Mouse (Mus musculus) lung, postnatal 10 days (tissue): ENCODE data around the gene Sik3.

Experiments
- DNase-seq: peaks from one replicate; pipeline ENCODE4 v3.0.0; 2021

Sik3 gene

GRCm38 (mm10) chr9:46016417-46016816 is 3.8 kb downstream of the Sik3 start:
- peak; percentile 47 for DNase-seq

DNA sequence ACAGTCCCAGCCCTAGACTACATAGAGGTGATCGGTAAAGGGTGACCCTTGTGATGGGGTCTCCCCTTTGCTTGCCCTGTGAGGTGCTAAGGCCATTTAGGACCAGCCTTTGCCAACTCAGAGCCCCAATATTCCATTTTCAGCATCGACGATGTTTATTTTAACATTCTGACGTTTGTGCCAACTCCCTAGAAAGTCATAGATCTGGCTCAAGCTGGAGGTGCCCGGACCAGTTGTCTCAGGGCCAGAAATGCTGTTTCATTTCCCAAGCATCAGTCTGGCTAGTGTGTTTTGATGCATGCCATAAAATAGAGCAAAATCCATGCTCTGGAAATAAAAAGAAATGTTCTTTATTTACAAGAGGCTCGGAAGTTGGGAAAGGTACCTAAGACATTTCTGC is 5.7 kb downstream of the Sik3 start:
- no peak for DNase-seq

- DNase-seq = no peak
These were observed 7.4 kb downstream of the Sik3 start for GRCm38 (mm10) chr9:46019975-46020374.

DNA sequence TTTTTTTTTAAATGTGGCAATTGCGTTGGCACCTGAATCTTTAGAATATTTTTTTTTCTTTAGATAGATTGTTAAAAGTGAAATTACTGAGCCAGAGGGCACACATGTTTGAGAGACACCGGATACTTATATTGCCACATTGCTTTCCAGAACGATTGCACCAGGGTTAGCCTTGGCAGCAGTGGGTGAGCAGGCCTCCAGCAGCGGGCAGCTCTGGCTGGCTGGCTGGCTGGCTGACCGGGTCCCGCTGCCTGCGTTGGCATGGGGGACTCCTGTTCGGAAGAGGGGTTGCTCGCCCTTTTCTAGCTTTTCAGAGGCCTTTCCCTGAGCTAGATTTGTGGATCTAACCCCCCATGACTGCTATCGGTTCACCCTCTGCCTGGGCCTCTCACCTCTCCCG is 11.0 kb downstream of the Sik3 start:
- DNase-seq = no peak

DNA sequence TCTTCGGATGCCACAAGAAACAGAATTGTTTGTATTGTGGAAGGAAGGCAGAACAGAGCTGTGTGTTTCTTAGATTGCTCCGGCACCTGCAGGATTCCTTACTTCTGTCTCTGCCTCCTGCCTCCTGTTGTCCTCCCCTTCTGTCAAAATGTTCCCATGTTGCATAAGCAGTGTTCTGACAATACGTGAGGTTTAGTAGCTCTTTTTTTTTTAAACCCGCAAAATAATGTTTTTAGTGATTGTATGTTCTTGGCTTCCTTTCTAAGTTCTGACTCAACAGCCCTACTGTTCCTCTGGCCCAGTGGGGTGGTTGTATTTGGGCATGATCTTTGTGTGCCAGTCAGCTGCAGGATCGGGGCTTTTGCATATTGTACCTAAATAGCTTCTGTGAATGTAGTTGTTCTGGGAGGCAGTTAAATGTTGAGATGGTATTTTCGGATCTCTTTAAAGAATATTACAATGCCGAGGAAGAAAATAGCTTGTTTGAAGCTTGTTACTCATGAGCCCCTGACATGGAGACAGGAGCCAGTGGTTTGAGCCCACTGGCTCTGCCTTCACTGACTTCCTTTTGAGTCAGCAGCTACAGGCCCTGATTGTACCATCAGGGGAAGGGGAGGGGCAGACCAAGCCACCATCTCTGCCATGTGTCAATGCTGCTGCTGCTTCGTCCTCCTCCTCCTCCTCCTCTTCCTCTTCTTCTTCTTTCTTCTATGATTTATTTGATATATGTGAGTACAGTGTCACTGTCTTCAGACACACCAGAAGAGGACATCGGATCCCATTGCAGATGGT is 13.6 kb downstream of the Sik3 start:
- DNase-seq = no peak

DNA sequence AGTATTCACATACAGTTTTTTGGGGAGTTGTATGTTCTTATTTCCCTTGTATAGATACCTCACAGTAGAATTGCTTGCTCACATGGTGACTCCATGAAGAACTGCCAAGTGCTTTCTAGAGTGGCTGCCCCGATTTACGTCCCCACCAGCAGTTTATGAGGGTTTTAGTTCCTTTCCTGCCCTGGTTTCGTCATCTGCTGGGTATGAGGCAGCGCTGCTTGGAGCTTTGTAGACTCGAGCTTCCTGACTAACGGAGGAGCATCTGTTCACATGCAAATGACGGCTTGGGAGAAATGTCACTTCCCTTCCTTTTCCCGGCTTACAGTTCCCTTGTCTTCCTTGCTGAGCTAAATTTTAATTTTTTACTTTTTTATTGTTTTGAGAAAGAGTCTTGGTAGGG is 15.4 kb downstream of the Sik3 start:
- DNase-seq = no peak

- DNase-seq = no peak
These were observed 16.9 kb downstream of the Sik3 start for GRCm38 (mm10) chr9:46029534-46029933.

DNA sequence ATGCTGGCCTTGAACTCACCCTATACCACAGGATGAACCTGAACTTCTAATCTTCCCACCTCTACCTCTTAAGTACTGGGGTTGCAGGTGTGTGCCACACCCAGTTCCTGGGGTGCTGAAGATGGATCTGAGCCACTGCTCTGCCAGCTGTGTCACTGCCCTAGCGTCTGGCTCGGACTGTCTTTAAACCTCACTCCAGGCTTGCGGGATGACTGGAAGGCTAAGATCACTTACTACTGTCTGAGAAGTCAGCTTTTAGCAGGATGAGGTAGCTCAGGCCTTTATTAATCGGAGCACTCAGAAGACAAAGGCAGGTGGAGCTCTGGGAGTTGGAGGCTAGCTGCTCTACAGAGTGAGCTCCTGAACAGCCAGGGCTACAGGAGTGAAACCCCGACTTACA is 17.6 kb downstream of the Sik3 start:
- DNase-seq = no peak

- no peak for DNase-seq
These were observed 18.3 kb downstream of the Sik3 start for GRCm38 (mm10) chr9:46030968-46031367.

DNA sequence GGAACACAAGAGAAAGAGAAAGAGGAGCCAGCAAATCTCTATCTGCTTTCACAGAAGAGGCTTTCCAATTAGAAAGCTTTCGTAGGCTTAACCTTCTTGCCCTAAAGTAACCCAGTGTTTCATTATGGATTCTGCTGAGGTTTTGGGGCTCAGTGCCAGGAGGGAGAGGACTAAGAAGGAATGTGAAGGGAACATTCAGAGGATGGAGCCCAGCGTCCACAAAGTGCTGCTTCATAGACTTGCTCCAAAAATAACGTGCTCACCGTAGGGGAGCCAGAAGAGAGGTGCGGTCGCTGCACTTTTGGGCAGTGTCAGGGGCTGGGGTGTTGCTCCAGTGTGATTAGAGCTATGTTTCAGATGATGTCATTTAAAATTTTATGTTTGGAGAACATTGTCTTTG is 19.6 kb downstream of the Sik3 start:
- peak; percentile 73 for DNase-seq

DNA sequence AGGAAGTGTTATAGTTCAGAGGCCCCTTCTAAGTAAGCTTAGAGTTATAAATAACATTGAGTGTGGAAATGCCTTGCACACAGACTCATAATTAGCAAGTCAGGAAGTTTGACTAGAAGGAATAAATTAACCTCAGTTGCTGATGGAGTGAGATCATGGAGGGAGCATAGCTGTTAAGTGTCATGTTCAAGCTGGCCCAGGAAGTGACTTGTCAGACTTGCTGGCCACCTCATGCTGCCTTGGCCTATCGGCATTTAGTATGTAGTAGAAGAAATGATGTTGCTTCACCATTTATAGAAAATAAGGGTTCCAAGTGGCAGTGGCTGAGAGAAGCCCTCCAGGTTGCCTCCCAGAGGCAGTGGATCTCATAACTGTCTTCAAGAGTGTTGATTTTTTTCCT is 20.4 kb downstream of the Sik3 start:
- peak; percentile 62 for DNase-seq

GRCm38 (mm10) chr9:46033862-46034261 is 21.2 kb downstream of the Sik3 start:
- no peak for DNase-seq

- DNase-seq = no peak
These were observed 22.8 kb downstream of the Sik3 start for GRCm38 (mm10) chr9:46035290-46035871.

GRCm38 (mm10) chr9:46036881-46037280 is 24.3 kb downstream of the Sik3 start:
- no peak for DNase-seq

DNA sequence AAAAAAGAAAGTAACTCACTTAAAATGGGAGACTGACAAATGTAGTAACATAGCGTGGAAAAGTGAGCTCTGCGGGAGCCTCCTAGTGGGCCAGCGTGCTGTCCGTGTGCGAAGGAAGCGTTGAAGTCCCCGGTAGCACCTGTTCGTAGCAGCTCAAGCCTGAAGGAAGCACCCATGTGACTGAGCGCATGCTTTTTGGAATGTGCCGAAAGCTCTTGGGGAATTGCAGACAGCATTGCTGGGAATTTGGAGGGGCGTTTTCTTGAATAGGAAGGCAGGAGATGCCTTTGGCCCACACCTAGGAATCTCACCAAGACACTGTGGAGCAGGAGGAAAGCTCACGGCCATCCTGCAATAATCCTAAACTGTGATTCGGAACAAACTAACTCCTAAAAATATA is 26.2 kb downstream of the Sik3 start:
- DNase-seq = no peak

DNA sequence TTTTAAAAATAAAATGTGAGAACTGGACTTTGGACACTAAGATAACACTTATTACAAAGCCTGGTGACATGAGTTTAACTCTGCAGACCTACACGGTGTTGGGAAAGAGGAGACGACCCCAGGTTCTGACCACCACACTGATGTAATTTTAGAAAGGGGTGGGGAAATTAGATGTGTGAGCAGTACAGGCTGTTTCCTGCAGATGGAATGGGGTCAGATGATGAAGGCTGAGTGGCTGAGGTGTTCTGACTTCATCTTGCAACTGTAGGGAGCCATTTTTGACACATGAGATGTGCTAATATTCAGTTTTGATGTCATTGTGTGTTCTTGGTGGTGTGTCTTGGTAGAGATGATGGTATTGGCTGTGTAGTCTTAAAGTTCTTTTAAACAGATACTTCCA is 28.6 kb downstream of the Sik3 start:
- DNase-seq = no peak

GRCm38 (mm10) chr9:46042387-46042786 is 29.8 kb downstream of the Sik3 start:
- DNase-seq = no peak

GRCm38 (mm10) chr9:46043626-46044025 is 31.0 kb downstream of the Sik3 start:
- DNase-seq = no peak

GRCm38 (mm10) chr9:46046724-46047517 is 34.3 kb downstream of the Sik3 start:
- DNase-seq = no peak

GRCm38 (mm10) chr9:46049525-46049924 is 36.9 kb downstream of the Sik3 start:
- DNase-seq = no peak

GRCm38 (mm10) chr9:46050203-46050602 is 37.6 kb downstream of the Sik3 start:
- no peak for DNase-seq

- no peak for DNase-seq
These were observed 40.5 kb downstream of the Sik3 start for GRCm38 (mm10) chr9:46053014-46053666.

- DNase-seq = no peak
These were observed 45.4 kb downstream of the Sik3 start for GRCm38 (mm10) chr9:46058065-46058464.
